Mouse (Mus musculus): Measurements from ENCODE around the gene Col25a1. TPM values are rescaled to one million over a fixed set of nuclear protein-coding genes. Genes with fewer than 3 reads are reported as not detected.

Gene Col25a1
- polyA plus RNA-seq, 1 experiment from 2014 or later = 18.3 TPM

DNA sequence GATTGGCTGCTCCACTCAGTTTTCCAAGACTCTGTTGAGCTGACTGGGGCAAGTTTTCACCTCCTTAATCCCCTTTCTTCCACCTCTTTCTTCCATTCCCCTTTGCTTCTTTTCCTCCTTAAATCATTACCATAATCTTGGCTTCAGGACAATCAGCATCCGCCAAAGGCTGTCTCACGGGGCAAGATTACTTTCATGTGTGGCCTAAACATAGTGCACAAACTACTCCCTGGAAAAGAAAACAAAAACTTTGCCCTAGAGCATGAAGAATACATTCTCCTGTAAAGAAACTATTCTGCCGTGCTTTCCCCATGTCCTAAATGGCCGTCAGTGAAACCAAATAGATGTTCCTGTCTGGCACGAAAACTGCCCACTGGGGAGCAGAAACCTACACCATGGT is 238.9 kb downstream of the Col25a1 start:
- no peak overlapping the region for H3K9ac ChIP-seq (ENCODE audit: low read length)
- H3K4me3 ChIP-seq (ENCODE audit: low read depth, low read length) = no peak overlapping the region
- no peak for ATAC-seq (ENCODE audit: insufficient number of reproducible peaks, low FRiP score, low TSS enrichment, low read depth)
- DNase-seq (ENCODE audit: low spot score) = no peak
- H3K27me3 ChIP-seq (ENCODE audit: control insufficient read depth, insufficient read depth, low read length) = no peaks in the 10 kb centered on the region
- H3K9me3 ChIP-seq (ENCODE audit: control insufficient read depth, low read length) = no peaks in the 10 kb centered on the region
- peaks cover 13% of the 10 kb centered on the region for H3K4me1 ChIP-seq (ENCODE audit: control insufficient read depth, insufficient read depth, low read length)
- WGBS = 80% methylated on average over 5 of the region's 5 CpGs
- H3K27ac ChIP-seq (replicated peaks; ENCODE audit: low read depth, low read length) = no peak overlapping the region
- no peaks in the 10 kb centered on the region for H3K36me3 ChIP-seq (ENCODE audit: control insufficient read depth, insufficient read depth, low read length)
- H3K4me2 ChIP-seq (ENCODE audit: low read depth, severe bottlenecking) = no peak overlapping the region

DNA sequence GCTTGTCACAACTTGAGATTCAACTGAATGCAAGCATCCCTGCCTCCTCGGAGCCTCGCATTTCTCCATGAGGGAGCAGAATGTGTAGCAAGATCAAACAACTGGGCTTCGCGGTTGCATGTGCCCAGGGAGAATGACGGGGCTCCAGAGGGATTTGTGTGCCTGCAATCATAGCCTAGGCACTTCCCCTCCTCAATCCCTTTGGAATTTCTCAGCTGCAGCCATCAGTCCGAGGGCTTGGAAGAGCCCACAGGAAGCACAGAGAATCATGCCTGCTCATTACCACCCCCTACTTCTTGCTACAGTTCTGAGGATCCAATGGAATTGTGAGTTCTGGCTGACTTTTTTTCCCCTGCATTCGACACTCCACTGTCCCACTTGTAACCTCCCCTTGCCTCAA is 241.8 kb downstream of the Col25a1 start:
- no peak overlapping the region for H3K4me2 ChIP-seq (ENCODE audit: low read depth, severe bottlenecking)
- H3K9me3 ChIP-seq (ENCODE audit: control insufficient read depth, low read length) = no peaks in the 10 kb centered on the region
- peaks cover 13% of the 10 kb centered on the region for H3K4me1 ChIP-seq (ENCODE audit: control insufficient read depth, insufficient read depth, low read length)
- DNase-seq (ENCODE audit: low spot score) (no peak), ATAC-seq (ENCODE audit: insufficient number of reproducible peaks, low FRiP score, low TSS enrichment, low read depth) (no peak)
- H3K36me3 ChIP-seq (ENCODE audit: control insufficient read depth, insufficient read depth, low read length) = no peaks in the 10 kb centered on the region
- H3K9ac ChIP-seq (ENCODE audit: low read length) = no peak overlapping the region
- no peak overlapping the region for H3K27ac ChIP-seq (replicated peaks; ENCODE audit: low read depth, low read length)
- 22% methylated on average over 7 of the region's 7 CpGs for WGBS
- H3K27me3 ChIP-seq (ENCODE audit: control insufficient read depth, insufficient read depth, low read length) = no peaks in the 10 kb centered on the region
- no peak overlapping the region for H3K4me3 ChIP-seq (ENCODE audit: low read depth, low read length)

DNA sequence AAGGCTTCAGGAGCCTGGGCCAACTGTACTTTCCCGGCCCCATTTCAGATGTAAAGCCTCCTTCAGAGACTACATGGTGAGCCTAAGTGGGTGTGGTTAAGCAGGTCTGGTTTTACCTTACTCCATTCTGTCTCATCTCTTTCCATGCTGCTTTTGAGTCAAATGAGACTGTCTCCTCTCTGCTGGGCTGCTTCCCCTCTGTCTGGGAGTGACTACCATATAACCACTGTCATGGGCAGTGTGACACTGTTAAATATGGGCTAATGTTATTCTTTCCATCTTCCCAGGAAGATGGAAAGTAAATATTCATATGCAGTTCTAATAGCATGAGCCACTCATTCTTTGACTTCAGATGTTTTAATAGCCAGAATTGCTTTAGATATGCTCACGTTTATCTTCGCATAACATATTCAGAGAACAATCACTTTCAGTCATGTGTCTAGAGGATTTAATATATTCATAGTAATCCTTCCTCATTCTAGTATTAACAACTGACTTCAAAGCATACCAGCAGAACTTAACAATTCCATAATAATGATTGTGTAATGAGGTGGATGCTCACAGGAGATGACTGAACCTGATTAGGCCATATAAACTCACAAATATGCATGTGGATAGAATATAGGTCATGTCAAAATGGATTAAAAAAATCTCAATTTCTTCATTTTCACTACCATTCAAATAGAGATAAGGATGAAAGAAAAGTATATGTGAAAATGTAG is 243.5 kb downstream of the Col25a1 start:
- no peak overlapping the region for H3K27ac ChIP-seq (replicated peaks; ENCODE audit: low read depth, low read length)

DNA sequence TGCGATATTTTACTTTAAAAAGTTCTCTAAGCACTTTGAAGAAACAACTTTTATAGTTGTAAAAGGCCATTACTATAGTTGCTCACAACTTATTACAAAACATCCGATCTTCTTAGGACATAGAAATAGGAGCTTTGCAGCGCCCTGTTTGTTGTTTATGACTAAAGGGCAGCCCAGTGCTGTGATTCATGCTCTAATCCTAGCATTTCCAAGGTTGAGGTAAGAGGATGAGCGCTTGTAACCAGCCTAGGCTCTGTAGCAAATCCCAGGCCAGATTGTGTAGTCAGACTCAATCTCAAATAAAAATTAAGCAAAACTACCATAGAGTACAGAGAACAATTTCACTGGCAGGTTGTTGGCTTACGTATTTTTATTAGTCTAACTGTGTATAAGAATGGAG is 246.5 kb downstream of the Col25a1 start:
- WGBS = 93% methylated on average over 5 of the region's 5 CpGs
- Histone ChIP-seq H3K4me3 (ENCODE audit: low read depth, low read length) (no peak overlapping the region), H3K4me1 (ENCODE audit: control insufficient read depth, insufficient read depth, low read length) (peaks cover 6% of the 10 kb centered on the region), H3K9me3 (ENCODE audit: control insufficient read depth, low read length) (no peaks in the 10 kb centered on the region), H3K4me2 (ENCODE audit: low read depth, severe bottlenecking) (no peak overlapping the region), H3K27ac (replicated peaks; ENCODE audit: low read depth, low read length) (no peak overlapping the region), H3K36me3 (ENCODE audit: control insufficient read depth, insufficient read depth, low read length) (no peaks in the 10 kb centered on the region), H3K9ac (ENCODE audit: low read length) (no peak overlapping the region), H3K27me3 (ENCODE audit: control insufficient read depth, insufficient read depth, low read length) (no peaks in the 10 kb centered on the region)
- no peak for ATAC-seq (ENCODE audit: insufficient number of reproducible peaks, low FRiP score, low TSS enrichment, low read depth)
- no peak for DNase-seq (ENCODE audit: low spot score)

More for the DNA sequence above, 243.5 kb downstream of the Col25a1 start:
- Histone ChIP-seq H3K9ac (ENCODE audit: low read length) (no peak overlapping the region), H3K4me1 (ENCODE audit: control insufficient read depth, insufficient read depth, low read length) (peaks cover 9% of the 10 kb centered on the region), H3K4me3 (ENCODE audit: low read depth, low read length) (no peak overlapping the region), H3K4me2 (ENCODE audit: low read depth, severe bottlenecking) (no peak overlapping the region), H3K36me3 (ENCODE audit: control insufficient read depth, insufficient read depth, low read length) (no peaks in the 10 kb centered on the region), H3K27me3 (ENCODE audit: control insufficient read depth, insufficient read depth, low read length) (no peaks in the 10 kb centered on the region), H3K9me3 (ENCODE audit: control insufficient read depth, low read length) (no peaks in the 10 kb centered on the region)
- DNase-seq (ENCODE audit: low spot score) (no peak), ATAC-seq (ENCODE audit: insufficient number of reproducible peaks, low FRiP score, low TSS enrichment, low read depth) (no peak)
- 86% methylated on average over 3 of the region's 3 CpGs for WGBS

DNA sequence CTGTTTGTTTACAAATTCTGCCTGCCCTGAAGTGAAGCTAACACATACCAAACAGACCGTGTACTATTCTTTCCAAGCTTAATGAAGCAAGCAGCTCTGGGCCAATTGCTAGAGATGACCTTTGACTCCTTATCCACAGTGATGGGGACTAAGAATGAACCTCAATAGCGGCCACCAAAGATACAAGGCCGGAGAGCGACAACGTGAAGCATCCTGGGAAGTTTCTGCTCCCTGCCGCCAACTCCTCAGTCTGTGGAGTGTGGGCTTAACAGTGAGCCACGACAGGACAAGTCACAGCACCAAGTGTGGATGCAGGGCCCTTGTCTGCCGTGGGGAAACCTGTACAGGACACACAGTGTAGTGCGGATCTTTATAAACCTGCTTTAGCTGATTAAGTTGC is 247.3 kb downstream of the Col25a1 start:
- ATAC-seq (ENCODE audit: insufficient number of reproducible peaks, low FRiP score, low TSS enrichment, low read depth) = no peak
- 85% methylated on average over 9 of the region's 9 CpGs for WGBS

DNA sequence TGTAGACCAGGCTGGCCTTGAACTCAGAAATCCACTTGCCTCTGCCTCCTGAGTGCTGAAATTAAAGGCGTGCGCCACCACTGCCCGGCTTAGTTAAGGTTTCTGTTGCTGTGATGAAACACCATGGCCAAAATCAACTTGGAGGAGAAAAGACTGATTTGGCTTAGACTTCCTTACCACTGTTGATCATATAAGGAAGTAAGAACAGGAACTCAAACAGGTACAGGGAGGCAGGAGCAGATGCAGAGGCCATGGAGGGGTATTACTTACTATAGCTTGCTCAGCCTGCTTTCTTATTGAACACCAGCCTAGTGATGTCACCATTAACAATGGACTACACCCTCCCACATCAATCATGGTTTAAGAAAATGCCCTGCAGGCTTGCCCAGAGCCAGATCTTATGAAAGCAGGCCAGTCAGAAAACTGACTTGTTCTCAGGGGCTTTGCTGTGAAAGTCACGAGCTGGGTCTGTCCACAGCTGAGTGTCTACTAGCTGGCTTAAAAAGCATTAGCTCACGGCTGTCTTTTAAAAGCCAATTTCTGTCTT is 249.1 kb downstream of the Col25a1 start:
- Histone ChIP-seq H3K36me3 (ENCODE audit: control insufficient read depth, insufficient read depth, low read length) (no peaks in the 10 kb centered on the region), H3K27me3 (ENCODE audit: control insufficient read depth, insufficient read depth, low read length) (no peaks in the 10 kb centered on the region), H3K4me1 (ENCODE audit: control insufficient read depth, insufficient read depth, low read length) (no peaks in the 10 kb centered on the region), H3K9ac (ENCODE audit: low read length) (no peak overlapping the region), H3K27ac (replicated peaks; ENCODE audit: low read depth, low read length) (no peak overlapping the region), H3K4me2 (ENCODE audit: low read depth, severe bottlenecking) (no peak overlapping the region), H3K9me3 (ENCODE audit: control insufficient read depth, low read length) (no peaks in the 10 kb centered on the region), H3K4me3 (ENCODE audit: low read depth, low read length) (no peak overlapping the region)
- DNase-seq (ENCODE audit: low spot score) = no peak
- 92% methylated on average over 5 of the region's 5 CpGs for WGBS
- no peak for ATAC-seq (ENCODE audit: insufficient number of reproducible peaks, low FRiP score, low TSS enrichment, low read depth)

More for the DNA sequence above, 247.3 kb downstream of the Col25a1 start:
- H3K4me1 ChIP-seq (ENCODE audit: control insufficient read depth, insufficient read depth, low read length) = no peaks in the 10 kb centered on the region
- no peak overlapping the region for H3K9ac ChIP-seq (ENCODE audit: low read length)
- H3K4me3 ChIP-seq (ENCODE audit: low read depth, low read length) = no peak overlapping the region
- H3K36me3 ChIP-seq (ENCODE audit: control insufficient read depth, insufficient read depth, low read length) = no peaks in the 10 kb centered on the region
- H3K9me3 ChIP-seq (ENCODE audit: control insufficient read depth, low read length) = no peaks in the 10 kb centered on the region
- DNase-seq (ENCODE audit: low spot score) = no peak
- H3K27ac ChIP-seq (replicated peaks; ENCODE audit: low read depth, low read length) = no peak overlapping the region
- no peaks in the 10 kb centered on the region for H3K27me3 ChIP-seq (ENCODE audit: control insufficient read depth, insufficient read depth, low read length)
- H3K4me2 ChIP-seq (ENCODE audit: low read depth, severe bottlenecking) = no peak overlapping the region

DNA sequence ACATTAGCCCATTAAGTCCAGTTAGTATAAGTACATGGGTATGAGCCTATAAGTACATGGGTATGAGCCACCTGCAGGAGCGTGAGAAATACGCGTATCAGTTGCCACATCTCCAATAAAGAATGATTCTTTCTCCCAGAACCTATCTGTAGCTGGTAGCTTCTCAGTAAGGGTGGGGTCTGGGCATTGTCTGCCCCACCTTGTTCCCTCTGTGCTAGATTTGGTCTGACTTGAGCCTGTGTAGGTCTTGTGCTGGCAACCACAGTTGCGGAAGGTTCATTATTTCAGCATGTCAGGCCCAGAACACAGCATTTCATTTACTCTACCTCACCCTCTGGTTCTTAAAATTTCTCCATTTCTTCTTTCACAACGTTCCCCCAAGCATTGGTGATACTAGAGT is 250.4 kb downstream of the Col25a1 start:
- H3K27me3 ChIP-seq (ENCODE audit: control insufficient read depth, insufficient read depth, low read length) = no peaks in the 10 kb centered on the region
- DNase-seq (ENCODE audit: low spot score) (no peak), ATAC-seq (ENCODE audit: insufficient number of reproducible peaks, low FRiP score, low TSS enrichment, low read depth) (no peak)
- no peaks in the 10 kb centered on the region for H3K9me3 ChIP-seq (ENCODE audit: control insufficient read depth, low read length)
- 92% methylated on average over 5 of the region's 5 CpGs for whole genome bisulfite sequencing
- no peak overlapping the region for H3K27ac ChIP-seq (replicated peaks; ENCODE audit: low read depth, low read length)
- H3K4me2 ChIP-seq (ENCODE audit: low read depth, severe bottlenecking) = no peak overlapping the region
- no peaks in the 10 kb centered on the region for H3K36me3 ChIP-seq (ENCODE audit: control insufficient read depth, insufficient read depth, low read length)
- H3K4me1 ChIP-seq (ENCODE audit: control insufficient read depth, insufficient read depth, low read length) = no peaks in the 10 kb centered on the region
- H3K9ac ChIP-seq (ENCODE audit: low read length) = no peak overlapping the region
- no peak overlapping the region for H3K4me3 ChIP-seq (ENCODE audit: low read depth, low read length)

DNA sequence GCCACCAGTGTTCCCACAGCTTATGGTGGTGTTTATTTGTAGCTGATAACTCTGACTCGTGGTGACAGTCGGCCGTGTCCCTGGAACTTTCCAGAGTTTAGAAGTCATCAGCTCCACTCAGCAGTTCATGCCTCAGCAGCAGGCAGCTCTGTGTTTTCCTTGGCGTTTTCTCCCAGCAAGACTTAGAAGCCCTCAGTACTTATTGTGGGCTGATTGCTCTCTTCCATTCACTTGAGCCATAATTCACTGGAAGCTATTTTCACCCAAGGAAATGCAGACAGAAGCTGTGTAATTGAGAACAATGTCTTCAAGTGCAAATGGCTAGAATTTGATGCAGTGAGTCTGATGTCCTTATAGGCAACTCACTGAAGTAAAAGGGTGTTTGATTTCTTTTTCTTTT is 254.6 kb downstream of the Col25a1 start:
- DNase-seq (ENCODE audit: low spot score) (no peak), ATAC-seq (ENCODE audit: insufficient number of reproducible peaks, low FRiP score, low TSS enrichment, low read depth) (no peak)
- H3K4me3 ChIP-seq (ENCODE audit: low read depth, low read length) = no peak overlapping the region
- H3K9ac ChIP-seq (ENCODE audit: low read length) = no peak overlapping the region
- no peak overlapping the region for H3K4me2 ChIP-seq (ENCODE audit: low read depth, severe bottlenecking)
- no peaks in the 10 kb centered on the region for H3K4me1 ChIP-seq (ENCODE audit: control insufficient read depth, insufficient read depth, low read length)
- H3K27me3 ChIP-seq (ENCODE audit: control insufficient read depth, insufficient read depth, low read length) = no peaks in the 10 kb centered on the region
- H3K27ac ChIP-seq (replicated peaks; ENCODE audit: low read depth, low read length) = no peak overlapping the region
- H3K9me3 ChIP-seq (ENCODE audit: control insufficient read depth, low read length) = no peaks in the 10 kb centered on the region
- 62% methylated on average over 4 of the region's 4 CpGs for WGBS
- no peaks in the 10 kb centered on the region for H3K36me3 ChIP-seq (ENCODE audit: control insufficient read depth, insufficient read depth, low read length)

DNA sequence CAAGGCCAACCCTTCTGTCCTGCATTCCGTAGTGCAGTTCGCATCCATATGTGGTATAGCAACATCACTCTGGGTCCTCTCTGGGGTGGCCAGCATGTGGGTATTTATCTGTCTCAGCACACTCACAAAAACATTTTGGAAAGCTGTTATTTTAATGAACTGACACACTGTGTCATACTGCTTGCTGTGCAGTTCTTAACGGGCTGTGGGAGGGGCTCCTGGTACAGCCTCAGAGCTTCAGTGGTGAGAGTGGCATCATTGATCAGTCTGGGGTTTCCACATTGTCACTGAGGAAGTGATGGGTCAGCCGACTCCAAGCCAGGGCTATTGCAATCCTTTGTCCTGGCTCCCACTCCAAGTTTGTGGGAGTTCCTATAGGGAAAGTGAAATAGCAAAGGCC is 255.9 kb downstream of the Col25a1 start:
- H3K9ac ChIP-seq (ENCODE audit: low read length) = no peak overlapping the region
- H3K27ac ChIP-seq (replicated peaks; ENCODE audit: low read depth, low read length) = no peak overlapping the region
- H3K4me2 ChIP-seq (ENCODE audit: low read depth, severe bottlenecking) = no peak overlapping the region
- no peaks in the 10 kb centered on the region for H3K4me1 ChIP-seq (ENCODE audit: control insufficient read depth, insufficient read depth, low read length)
- no peak overlapping the region for H3K4me3 ChIP-seq (ENCODE audit: low read depth, low read length)
- no peaks in the 10 kb centered on the region for H3K36me3 ChIP-seq (ENCODE audit: control insufficient read depth, insufficient read depth, low read length)
- H3K27me3 ChIP-seq (ENCODE audit: control insufficient read depth, insufficient read depth, low read length) = no peaks in the 10 kb centered on the region
- no peaks in the 10 kb centered on the region for H3K9me3 ChIP-seq (ENCODE audit: control insufficient read depth, low read length)
- no peak for ATAC-seq (ENCODE audit: insufficient number of reproducible peaks, low FRiP score, low TSS enrichment, low read depth)
- DNase-seq (ENCODE audit: low spot score) = no peak
- WGBS = 86% methylated on average over 4 of the region's 4 CpGs
